Mouse (Mus musculus) stomach, embryonic 15.5 days (tissue): Measurements from ENCODE around the gene Maf. TPM values are rescaled to one million over a fixed set of nuclear protein-coding genes. Genes with fewer than 3 reads are reported as not detected.
A peak's percentile ranks its signal among the peaks of the same experiment; 100 is the strongest.

Experiments
- ATAC-seq: fragments of 200-750 bp; cut with Nextera tagmentation; 2 replicates; pipeline ENCODE4 v1.8.0; 2017; ENCODE audit warnings: low read depth, moderate number of reproducible peaks, moderate TSS enrichment; ENCODE audit not compliant: insufficient read depth, low FRiP score
- H3K27ac ChIP-seq: fragments of 300-500 bp; sonication (generic); 2 replicates; pipeline ENCODE4 v1.5.1; 2015; ENCODE audit warnings: mild to moderate bottlenecking, inconsistent platforms
- H3K27me3 ChIP-seq: fragments of 300-500 bp; sonication (generic); replicated peaks from 2 replicates; pipeline ENCODE4 v1.6.1; 2015; ENCODE audit warnings: inconsistent platforms
- H3K36me3 ChIP-seq: fragments of 300-500 bp; sonication (generic); 2 replicates; pipeline ENCODE4 v1.6.1; 2015; ENCODE audit warnings: inconsistent platforms
- H3K4me1 ChIP-seq: fragments of 300-500 bp; sonication (generic); 2 replicates; pipeline ENCODE4 v1.6.1; 2015; ENCODE audit warnings: inconsistent platforms
- H3K4me2 ChIP-seq: fragments of 300-500 bp; sonication (generic); 2 replicates; pipeline ENCODE4 v1.6.1; 2015; ENCODE audit warnings: mild to moderate bottlenecking, inconsistent platforms
- H3K4me3 ChIP-seq: fragments of 300-500 bp; sonication (generic); replicated peaks from 2 replicates; pipeline ENCODE4 v1.5.1; 2015; ENCODE audit warnings: inconsistent platforms
- H3K9ac ChIP-seq: fragments of 300-500 bp; sonication (generic); 2 replicates; pipeline ENCODE4 v1.6.1; 2015; ENCODE audit warnings: inconsistent platforms
- H3K9me3 ChIP-seq: fragments of 300-500 bp; sonication (generic); 2 replicates; pipeline ENCODE4 v1.6.1; 2016; ENCODE audit warnings: inconsistent platforms
- WGBS: fragments of 180-500 bp; shearing (Covaris S2); methylation state at CpG from one replicate; pipeline ENCODE4 v1.1.7; 2015; 5-methylcytosine and 5-hydroxymethylcytosine counted together
- polyA plus RNA-seq: library from polyadenylated mRNA; unstranded; fragments of >200 nt; fragmentation: Nextera tagmentation; extraction: Ambion mirVana; gene quantifications from 2 replicates; pipeline ENCODE4 v1.2.1, GENCODE M21; 2015

Gene Maf
- polyA plus RNA-seq, 1 experiment from 2014 or later: 9.3 TPM

GRCm38 (mm10) chr8:115636751-115637150 is 70.8 kb downstream of the Maf start:
- no peaks in the 10 kb centered on the region for H3K36me3 ChIP-seq
- H3K9ac ChIP-seq: no peak overlapping the region
- H3K9me3 ChIP-seq: no peaks in the 10 kb centered on the region
- H3K4me3 ChIP-seq: no peak overlapping the region
- ATAC-seq: 0 out of 2 replicates have a peak, but pooled peaks have one; percentile 47
- H3K27ac ChIP-seq: no peak overlapping the region
- H3K4me1 ChIP-seq: no peaks in the 10 kb centered on the region
- WGBS: 59% methylated on average over 6 of the region's 6 CpGs
- no peaks in the 10 kb centered on the region for H3K27me3 ChIP-seq
- no peak overlapping the region for H3K4me2 ChIP-seq
